Mouse (Mus musculus): ENCODE measurements around the gene Pnkd.

DNA sequence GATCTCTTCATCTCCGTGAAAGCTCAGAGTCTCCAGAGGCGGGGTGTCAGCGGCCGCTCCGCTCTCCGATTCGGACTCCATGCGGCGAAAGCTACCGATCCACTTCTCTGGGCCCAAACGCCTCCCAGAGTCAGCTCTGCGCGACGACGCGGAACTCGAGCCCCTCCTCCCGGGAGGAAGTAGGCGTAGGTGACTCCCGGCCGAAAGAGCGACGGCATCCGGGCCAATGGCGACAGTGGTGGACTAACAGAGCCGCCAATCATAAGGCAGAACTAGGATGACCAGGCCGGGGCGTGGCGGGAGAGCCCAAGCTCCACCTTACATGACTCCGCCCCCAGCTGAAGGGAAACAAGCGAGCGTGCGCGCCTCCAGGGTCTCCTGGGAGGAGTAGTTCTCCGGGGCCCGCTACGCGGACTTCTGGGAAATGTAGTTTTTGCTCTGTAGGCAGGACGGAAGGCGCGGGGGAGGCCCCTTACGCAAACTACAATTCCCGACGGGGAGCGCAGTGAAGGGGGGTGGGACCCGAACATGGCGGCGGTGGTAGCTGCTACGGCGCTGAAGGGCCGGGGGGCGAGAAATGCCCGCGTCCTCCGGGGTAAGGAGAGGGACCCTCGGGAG, at the start of gene Pnkd, which contains the start of gene Aamp:
- TF ChIP-seq POLR2A (IDR thresholded peaks at IDR 0.05; ENCODE audit: low read depth, low read length) (peak; percentile 76; the same call in 1 of the 2 replicates), CTCF (IDR thresholded peaks at IDR 0.05; ENCODE audit: extremely low read depth, insufficient read length, insufficient replicate concordance, low read depth, low read length) (no peak)

Data from small intestine, adult 2 months (tissue).